Mouse (Mus musculus) ovary, adult 18-20 months (tissue): ENCODE results near the gene Ush2a.

ENCODE experiments used
- DNase-seq: peaks from one replicate; pipeline ENCODE4 v3.0.0; 2022; ENCODE audit warnings: low spot score, mixed read lengths

Gene Ush2a

GRCm38 (mm10) chr1:188668513-188668912 is 406.7 kb downstream of the Ush2a start:
- no peak for DNase-seq

DNA sequence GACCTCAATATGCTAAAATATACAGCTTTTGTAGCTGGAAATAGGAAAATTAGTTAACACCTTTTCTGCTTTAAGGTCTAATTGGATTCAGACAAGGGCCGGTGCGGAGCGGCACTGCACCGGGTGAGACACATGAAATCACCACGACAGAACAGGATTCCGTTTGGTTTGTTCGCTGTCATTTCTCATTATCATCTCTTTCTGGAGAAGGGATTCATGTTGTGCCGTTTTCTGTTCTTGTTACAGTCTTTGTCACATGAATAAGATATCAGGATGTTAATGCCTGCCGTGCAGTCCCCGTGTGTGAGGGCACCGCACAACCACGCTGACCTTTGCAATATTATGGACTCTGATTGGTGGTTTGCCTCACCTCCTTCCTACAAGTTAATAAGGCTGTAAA is 411.0 kb downstream of the Ush2a start:
- DNase-seq: no peak

DNA sequence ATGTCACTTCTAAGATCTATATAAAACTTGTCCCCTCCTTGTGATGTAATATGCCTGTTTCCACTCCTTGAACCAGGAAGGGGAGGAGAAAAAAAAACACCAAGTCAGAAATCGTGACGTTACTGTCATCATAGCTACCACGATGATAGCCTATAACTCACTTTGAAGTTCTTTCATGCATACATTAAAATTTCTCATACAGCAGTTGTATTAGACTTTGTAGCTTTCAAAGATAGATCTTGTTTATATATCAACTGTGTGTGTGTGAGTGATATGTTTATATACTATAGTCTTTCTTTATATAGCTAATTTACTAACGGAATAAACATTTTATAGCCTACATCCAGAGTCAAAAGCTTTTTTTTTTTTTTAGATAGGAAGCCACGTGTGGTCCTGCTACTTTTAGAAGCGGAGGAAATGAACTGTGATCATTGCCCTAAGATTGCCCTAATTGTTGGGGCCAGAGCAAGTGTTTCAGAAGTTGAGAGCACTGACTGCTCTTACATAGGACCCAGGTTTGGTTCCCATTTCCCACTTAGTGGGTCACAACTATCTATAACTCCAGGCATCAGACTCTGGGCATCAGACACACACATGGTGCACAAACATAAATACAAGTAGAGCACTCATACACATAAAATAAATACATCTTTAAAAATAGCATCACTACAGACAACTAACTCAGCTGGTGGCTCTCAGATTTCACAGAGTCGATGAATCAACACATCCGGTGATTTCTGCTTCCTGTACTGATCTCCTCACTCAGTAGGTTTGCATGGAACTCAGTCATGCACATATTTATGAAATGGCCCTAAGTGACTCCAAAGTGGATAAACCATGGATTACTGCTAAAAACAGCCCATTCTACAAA is 413.1 kb downstream of the Ush2a start:
- no peak for DNase-seq

DNA sequence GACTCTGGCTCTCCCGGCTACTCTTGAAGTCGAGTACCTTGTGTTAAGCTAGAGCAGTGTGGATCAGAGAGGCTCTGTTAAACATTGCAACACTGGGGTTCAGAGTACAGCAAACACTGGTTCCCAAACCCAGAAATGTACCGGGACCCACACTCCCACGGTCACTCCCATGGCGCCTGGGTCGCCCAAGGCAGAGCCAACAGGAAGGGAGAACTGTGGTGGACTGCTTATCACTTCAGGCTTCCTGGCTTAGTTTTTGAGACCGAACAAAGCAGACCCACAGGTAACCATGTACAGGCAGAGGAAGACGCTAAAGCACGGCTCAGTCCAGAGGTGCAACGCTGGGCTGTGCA is 413.7 kb downstream of the Ush2a start:
- no peak for DNase-seq

- DNase-seq: no peak
These were observed 416.4 kb downstream of the Ush2a start for GRCm38 (mm10) chr1:188678189-188678588.

- DNase-seq: no peak
These were observed 424.5 kb downstream of the Ush2a start for GRCm38 (mm10) chr1:188686362-188686761.

DNA sequence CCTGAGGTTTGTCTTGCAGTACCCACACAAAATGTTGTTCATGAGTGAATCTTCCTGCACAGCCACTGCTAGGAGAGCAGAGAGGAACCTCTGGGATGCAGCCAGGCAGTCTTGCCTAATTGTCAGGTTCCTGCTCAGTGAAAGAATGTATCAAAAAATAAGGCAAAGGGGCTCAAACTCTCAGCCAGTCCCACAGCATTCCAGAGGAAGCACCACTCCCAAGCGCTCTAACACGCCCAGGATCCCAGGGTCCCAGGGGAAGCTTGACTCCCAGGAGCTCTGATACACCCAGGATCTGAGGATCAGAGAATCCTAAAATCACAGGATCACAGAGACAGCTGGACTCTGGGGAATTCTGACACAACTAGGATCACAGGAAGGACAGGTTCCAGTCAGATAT is 434.5 kb downstream of the Ush2a start:
- DNase-seq: no peak

DNA sequence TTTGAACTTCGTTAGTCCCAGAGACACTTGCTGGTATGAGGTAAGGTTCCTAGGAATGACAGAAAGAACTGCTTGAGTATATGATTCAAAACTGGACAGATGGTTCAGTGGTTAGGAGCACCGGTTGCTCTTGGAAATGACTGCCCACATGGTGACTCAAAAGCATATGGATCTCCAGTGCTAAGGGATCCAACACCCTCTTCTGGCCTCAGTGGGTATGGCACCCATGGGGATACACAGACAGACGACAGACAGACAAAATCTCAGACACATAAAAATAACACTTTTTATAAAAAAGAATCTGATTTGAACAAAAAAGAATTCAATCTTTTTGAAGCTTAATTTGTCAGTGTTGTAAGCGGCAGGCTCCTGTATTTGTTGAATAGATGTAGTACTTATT is 446.4 kb downstream of the Ush2a start:
- DNase-seq: no peak

DNA sequence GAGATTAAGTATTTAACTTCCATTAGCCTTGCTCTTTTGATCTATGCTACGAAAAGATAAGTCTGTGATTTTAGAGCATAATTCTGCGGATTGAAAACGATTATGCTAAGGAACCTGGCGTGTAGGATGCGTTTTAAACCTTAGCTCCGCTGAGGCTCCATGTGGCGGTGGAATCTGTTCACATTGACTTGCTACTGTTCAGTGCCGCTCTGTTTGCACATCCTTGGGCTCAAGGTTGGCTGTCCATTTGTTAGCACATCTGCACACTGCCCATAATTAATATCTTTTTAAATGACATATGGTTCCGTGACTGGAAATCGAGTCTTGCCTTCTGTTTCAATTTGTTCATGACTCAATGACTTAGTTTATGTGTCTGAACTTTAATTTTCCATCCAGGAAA is 446.9 kb downstream of the Ush2a start:
- DNase-seq: no peak

- no peak for DNase-seq
These were observed 452.3 kb downstream of the Ush2a start for GRCm38 (mm10) chr1:188714131-188714530.

GRCm38 (mm10) chr1:188714941-188715340 is 453.1 kb downstream of the Ush2a start:
- DNase-seq: no peak

DNA sequence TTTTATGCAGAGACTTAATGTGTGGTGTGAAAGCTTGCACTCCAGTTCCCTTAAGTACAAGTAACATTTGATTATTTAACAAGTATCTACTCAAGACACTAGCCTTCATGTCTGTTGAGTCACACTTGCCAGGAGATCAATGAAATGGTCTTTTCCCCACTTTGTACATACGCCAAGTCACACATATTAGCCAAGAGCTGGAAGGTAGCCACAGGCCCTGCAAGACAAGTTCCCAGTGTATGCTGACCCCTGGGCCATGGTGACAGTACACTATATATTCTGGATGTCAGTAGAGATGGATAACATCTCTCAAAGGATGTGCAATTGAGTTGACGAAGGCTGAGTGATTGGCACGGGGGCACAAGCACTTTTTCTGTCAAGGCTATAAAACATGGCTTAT is 455.1 kb downstream of the Ush2a start:
- DNase-seq: no peak

DNA sequence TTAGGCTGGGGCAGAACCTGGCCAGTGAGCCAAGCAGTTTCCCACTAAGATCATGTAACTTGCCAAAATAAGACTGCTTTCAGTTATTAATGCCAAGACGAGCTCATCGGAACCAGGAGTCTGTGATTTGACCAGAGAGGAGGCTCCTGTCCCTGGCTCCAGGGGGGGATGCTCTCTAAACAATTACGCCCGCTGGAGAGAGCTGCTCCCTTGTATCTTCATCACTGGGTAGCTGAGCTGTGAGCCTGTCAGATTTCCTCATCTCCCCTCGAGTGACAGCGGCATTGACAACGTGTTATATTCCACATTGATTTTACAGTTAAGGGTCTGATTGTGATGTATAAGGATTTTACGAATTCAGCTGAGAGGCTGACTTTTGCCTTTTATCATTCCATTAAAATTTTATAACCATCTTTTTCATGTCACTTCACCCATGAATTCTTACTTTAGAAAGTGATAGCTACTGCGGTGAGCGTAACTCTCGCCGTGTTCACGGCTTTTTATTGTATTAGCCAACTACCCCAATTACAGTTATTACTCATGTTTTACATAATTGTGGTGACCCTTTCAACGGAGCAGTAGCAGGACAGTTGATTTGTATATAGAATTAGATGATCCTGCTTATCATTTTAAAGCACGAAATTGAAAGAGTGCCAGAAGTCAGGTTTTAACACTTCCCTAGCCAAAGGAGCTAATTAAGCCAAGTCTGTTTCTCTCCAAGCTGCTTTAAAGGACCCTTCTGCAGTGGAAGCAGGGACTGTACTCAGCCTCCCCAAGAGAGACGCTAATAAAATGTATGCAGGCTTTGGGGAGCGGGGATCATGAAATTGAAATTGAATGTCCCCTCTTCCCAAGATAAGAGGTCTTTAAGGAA is 463.5 kb downstream of the Ush2a start:
- DNase-seq: no peak

DNA sequence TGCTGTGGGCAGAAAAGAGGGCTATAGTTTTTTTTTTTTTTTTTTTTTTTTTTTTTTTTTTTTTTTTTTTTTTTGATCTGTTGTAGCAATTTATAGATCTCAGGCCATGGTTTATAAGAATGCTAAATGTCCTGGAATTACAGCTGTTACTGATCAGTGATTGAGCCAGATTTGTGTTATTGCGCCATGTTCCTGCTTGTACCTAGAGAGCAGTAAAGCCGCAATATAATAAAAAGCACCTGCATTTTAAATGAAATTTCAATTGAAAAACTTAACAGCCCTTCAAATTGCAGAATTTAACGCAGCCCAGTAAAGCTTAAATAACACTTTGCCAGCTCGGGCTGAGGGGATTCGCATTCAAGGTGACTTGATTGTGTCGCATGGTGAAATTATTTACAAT is 465.1 kb downstream of the Ush2a start:
- no peak for DNase-seq

DNA sequence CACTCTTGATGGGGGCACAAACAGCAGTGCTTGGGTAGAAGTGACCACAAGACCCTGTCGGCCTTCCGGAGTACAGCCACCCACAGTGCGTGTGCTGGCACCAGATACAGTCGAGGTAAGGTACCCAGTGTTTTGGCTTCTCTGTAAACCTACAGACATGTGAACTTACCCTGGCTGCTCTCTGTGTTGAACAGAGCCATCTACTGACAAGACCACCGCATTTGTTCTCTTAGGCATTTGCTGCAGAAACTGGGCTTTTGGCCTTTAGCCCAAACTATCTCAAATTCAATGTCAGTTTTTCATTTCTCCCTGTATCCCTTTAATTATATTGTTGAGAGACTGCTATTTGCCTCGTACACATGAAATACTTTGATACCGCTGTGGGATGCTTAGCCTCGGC is 466.8 kb downstream of the Ush2a start:
- no peak for DNase-seq

DNA sequence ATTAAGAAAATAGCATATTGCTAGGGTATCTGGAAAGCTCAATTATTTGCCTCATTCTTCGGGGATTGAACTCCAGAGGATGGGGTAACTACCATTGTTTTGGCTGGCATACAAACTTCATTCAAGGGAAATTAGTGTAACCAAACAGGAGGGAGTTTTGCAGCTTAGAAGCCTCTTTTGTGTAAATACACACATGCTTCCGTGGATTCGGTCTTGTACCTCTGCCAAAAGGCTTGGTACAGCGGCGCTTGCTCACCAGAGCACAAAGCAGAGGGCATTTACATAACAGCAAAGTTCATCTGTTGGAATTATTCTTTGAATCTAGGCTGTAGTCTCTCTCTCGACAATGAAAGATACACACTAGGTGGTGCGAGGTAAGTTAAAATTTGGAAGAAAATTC is 467.4 kb downstream of the Ush2a start:
- DNase-seq: no peak

- no peak for DNase-seq
These were observed 473.0 kb downstream of the Ush2a start for GRCm38 (mm10) chr1:188734741-188735266.

GRCm38 (mm10) chr1:188742971-188743370 is 481.1 kb downstream of the Ush2a start:
- DNase-seq: no peak

- DNase-seq: no peak
These were observed 493.2 kb downstream of the Ush2a start for GRCm38 (mm10) chr1:188755031-188755430.

GRCm38 (mm10) chr1:188760515-188760914 is 498.7 kb downstream of the Ush2a start:
- DNase-seq: no peak

GRCm38 (mm10) chr1:188762463-188762862 is 500.6 kb downstream of the Ush2a start:
- DNase-seq: no peak

GRCm38 (mm10) chr1:188763761-188764160 is 501.9 kb downstream of the Ush2a start:
- no peak for DNase-seq

GRCm38 (mm10) chr1:188770828-188771227 is 509.0 kb downstream of the Ush2a start:
- no peak for DNase-seq
